Mouse (Mus musculus): Measurements from ENCODE around the gene Amph.

GRCm38 (mm10) chr13:19097117-19097516 is 149.1 kb downstream of the Amph start:
- TF ChIP-seq CTCF (IDR thresholded peaks at IDR 0.05; ENCODE audit: borderline replicate concordance, insufficient read depth, low read depth, low read length) = no peak
- TF ChIP-seq POLR2A (IDR thresholded peaks at IDR 0.05; ENCODE audit: borderline replicate concordance, insufficient read depth, low read length) = no peak

All from cerebellum, adult 2 months (tissue).